Mouse (Mus musculus) lung, embryonic 16.5 days (tissue): ENCODE measurements around the gene Fam107b. TPM values are rescaled to one million over a fixed set of nuclear protein-coding genes. Genes with fewer than 3 reads are reported as not detected.

Experiments used
- ATAC-seq: fragments of 200-750 bp; cut with Nextera tagmentation; 2 replicates; pipeline ENCODE4 v1.8.0; 2017; ENCODE audit warnings: low read depth, mild to moderate bottlenecking, moderate library complexity
- H3K27ac ChIP-seq: fragments of 300-500 bp; sonication (generic); 2 replicates; pipeline ENCODE4 v1.5.1; 2014; ENCODE audit warnings: mild to moderate bottlenecking, control low read depth, low read length
- H3K27me3 ChIP-seq: fragments of 300-500 bp; sonication (generic); 2 replicates; pipeline ENCODE4 v1.6.1; 2014; ENCODE audit warnings: low read depth, low read length, mixed read lengths; ENCODE audit not compliant: control insufficient read depth, insufficient read depth
- H3K36me3 ChIP-seq: fragments of 300-500 bp; sonication (generic); 2 replicates; pipeline ENCODE4 v1.6.1; 2014; ENCODE audit warnings: low read length; ENCODE audit not compliant: control insufficient read depth, insufficient read depth
- H3K4me1 ChIP-seq: fragments of 300-500 bp; sonication (generic); replicated peaks from 2 replicates; pipeline ENCODE4 v1.6.1; 2014; ENCODE audit warnings: low read length, mixed read lengths; ENCODE audit not compliant: control insufficient read depth, insufficient read depth
- H3K4me2 ChIP-seq: fragments of 300-500 bp; sonication (generic); 2 replicates; pipeline ENCODE4 v1.6.1; 2014; ENCODE audit warnings: low read depth, low read length, control low read depth
- H3K4me3 ChIP-seq: fragments of 300-500 bp; sonication (generic); 2 replicates; pipeline ENCODE4 v1.5.1; 2014; ENCODE audit warnings: mild to moderate bottlenecking, low read length, control low read depth
- H3K9ac ChIP-seq: fragments of 300-500 bp; sonication (generic); 2 replicates; pipeline ENCODE4 v1.6.1; 2014; ENCODE audit warnings: low read length, control low read depth
- H3K9me3 ChIP-seq: fragments of 300-500 bp; sonication (generic); 2 replicates; pipeline ENCODE4 v1.6.1; 2016; ENCODE audit warnings: low read length; ENCODE audit not compliant: control insufficient read depth
- WGBS: fragments of 180-500 bp; shearing (Covaris S2); extraction: QIAGEN DNeasy Blood & Tissue Kit; methylation state at CpG from one replicate; pipeline ENCODE4 v1.1.7; 2014; 5-methylcytosine and 5-hydroxymethylcytosine counted together
- polyA plus RNA-seq: library from polyadenylated mRNA; unstranded; fragments of >200 nt; fragmentation: Nextera tagmentation; extraction: Ambion mirVana; gene quantifications from 2 replicates; pipeline ENCODE4 v1.2.1, GENCODE M21; 2015

Gene Fam107b
- polyA plus RNA-seq, 1 experiment from 2014 or later = 33.3 TPM

DNA sequence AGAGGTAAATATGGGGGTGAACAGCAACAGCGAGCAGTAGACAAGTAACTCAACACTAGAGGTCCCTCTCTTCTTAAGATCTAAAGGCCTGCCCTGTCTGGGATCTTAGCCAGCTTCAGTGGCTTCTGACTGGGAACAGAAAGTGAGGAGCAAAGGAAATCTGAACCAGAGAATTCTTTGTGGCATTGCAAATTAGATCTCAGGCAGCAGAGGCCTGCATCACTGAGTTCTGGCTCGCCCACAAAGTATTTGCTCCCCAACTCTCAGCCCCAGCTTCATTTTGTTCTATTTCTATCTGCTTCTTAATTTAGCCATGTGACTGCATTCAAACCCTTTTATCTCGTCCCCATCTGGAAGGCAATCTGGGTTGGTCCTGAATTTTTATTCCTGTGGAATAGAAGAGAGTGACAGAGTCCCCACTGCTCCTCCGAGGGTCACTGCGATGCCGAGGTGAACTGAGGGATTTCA lies 245.9 kb downstream of the Fam107b start:
- Histone ChIP-seq H3K9ac (no peak overlapping the region), H3K27ac (no peak overlapping the region), H3K27me3 (no peaks in the 10 kb centered on the region), H3K4me2 (no peak overlapping the region), H3K4me3 (no peak overlapping the region), H3K36me3 (no peaks in the 10 kb centered on the region), H3K9me3 (no peaks in the 10 kb centered on the region), H3K4me1 (no peaks in the 10 kb centered on the region)
- WGBS = 65% methylated on average over 6 of the region's 6 CpGs
- ATAC-seq = no peak

DNA sequence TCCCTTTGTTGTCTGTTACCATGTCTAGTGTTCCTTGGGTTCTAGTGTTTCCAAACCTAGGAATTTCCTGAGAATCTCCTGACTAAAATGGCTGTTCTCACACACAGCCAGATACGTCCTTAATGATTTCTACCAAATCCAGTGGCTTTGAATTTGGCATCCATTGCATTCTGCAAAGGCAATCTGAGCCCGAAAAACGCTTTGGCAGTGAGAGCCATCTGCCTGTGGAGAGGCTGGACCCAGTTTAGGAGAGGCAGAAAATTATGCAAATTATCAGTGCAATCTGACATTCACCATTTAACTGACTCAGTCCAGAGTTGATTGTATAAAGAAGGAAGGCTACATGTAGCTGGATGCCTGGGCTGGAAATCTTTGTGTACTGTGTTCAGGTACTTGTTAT lies 247.3 kb downstream of the Fam107b start:
- Histone ChIP-seq H3K4me3 (no peak overlapping the region), H3K27ac (no peak overlapping the region), H3K27me3 (no peaks in the 10 kb centered on the region), H3K9me3 (no peaks in the 10 kb centered on the region), H3K36me3 (no peaks in the 10 kb centered on the region), H3K9ac (no peak overlapping the region), H3K4me1 (peaks cover 4% of the 10 kb centered on the region), H3K4me2 (no peak overlapping the region)
- no peak for ATAC-seq
- WGBS = 92% methylated on average over 3 of the region's 3 CpGs

DNA sequence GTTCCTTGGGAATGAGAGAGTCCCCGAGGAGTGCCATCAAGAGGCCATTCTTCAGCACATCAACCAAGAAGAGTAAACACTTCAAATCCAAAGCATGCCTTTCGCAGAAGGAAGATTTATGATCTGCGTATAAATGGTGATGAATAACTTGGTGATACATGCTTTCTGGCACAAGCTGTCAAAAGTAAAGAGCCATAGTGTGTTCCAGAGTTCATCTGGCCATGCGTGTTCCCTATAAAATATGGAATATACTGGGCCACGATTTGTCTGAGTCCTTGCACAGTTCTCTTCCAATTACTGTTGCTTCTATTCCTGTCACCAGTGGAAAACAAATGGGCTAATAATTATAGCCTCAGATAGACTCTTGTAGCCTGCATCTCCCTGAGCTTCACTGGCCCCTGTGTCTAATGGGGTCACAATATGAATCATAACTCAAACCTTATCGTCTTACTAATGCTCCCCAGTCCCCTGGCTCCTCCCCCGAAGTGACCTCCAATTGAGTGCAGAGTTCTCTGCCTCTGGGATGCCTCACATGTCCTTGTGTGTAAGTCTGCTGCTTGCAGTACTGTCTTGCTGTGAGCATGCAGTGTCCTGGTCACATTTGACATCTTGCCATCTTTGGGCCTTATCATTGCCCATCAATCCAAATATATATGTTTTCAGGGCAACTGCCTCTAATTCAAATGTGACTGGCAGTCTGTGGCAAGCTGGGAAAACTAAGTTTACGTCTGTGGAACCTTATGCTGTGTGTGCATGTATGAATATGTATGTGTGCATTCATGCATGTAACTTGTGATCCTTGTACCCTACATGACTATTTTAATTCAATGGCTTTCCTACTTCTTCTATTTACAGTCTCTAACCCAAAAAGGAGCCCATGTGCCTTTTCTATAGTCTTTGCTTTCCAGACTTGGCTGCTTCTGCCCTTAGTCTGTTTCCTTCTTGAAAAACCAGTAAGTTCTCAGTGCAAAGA lies 252.5 kb downstream of the Fam107b start:
- Histone ChIP-seq H3K27me3 (no peaks in the 10 kb centered on the region), H3K4me3 (no peak overlapping the region), H3K4me1 (peaks cover 4% of the 10 kb centered on the region), H3K4me2 (no peak overlapping the region), H3K9ac (no peak overlapping the region), H3K36me3 (no peaks in the 10 kb centered on the region), H3K9me3 (no peaks in the 10 kb centered on the region), H3K27ac (no peak overlapping the region)
- WGBS = 39% methylated on average over 8 of the region's 8 CpGs
- no peak for ATAC-seq

Other genes with a start within 250 kb of the Fam107b start
- gene Rpp38, start 237.8 kb upstream of the Fam107b start, polyA plus RNA-seq = 16.2 and 17.6 TPM in 2 replicates
- gene Acbd7, start 234.3 kb upstream of the Fam107b start, polyA plus RNA-seq = 1.3 and 2.3 TPM in 2 replicates
- gene Olah, start 173.3 kb upstream of the Fam107b start, polyA plus RNA-seq = not detected in 2 replicates
- gene Meig1, start 147.8 kb upstream of the Fam107b start, polyA plus RNA-seq = 30.4 and 34.8 TPM in 2 replicates
- gene Dclre1c, start 146.4 kb upstream of the Fam107b start, polyA plus RNA-seq = 6.6 and 7.3 TPM in 2 replicates
- gene Suv39h2, start 95.5 kb upstream of the Fam107b start, polyA plus RNA-seq = 10.8 and 13.5 TPM in 2 replicates
- 5.1 and 5.2 TPM in 2 replicates for gene Gm45902, start 57.7 kb upstream of the Fam107b start, polyA plus RNA-seq
- gene Hspa14, start 57.7 kb upstream of the Fam107b start, polyA plus RNA-seq = 98.6 and 107 TPM in 2 replicates
- gene Cdnf, start 57.5 kb upstream of the Fam107b start, polyA plus RNA-seq = 0.18 and 0.25 TPM in 2 replicates